Mouse (Mus musculus) ovary, postnatal 36 days (tissue): Measurements from ENCODE around the gene Nradd.

Experiments
- DNase-seq: peaks from one replicate; pipeline ENCODE4 v3.0.0; 2022; ENCODE audit warnings: low spot score, mixed read lengths

The Nradd gene

GRCm38 (mm10) chr9:110624361-110625166 lies at the start of gene Nradd:
TSS of gene Nradd (minus strand) at chr9:110624452.
- DNase-seq: peak; percentile 89

GRCm38 (mm10) chr9:110673107-110673752 lies 49.0 kb upstream of the Nradd start:
- DNase-seq: no peak

- DNase-seq: no peak
These were observed 48.3 kb upstream of the Nradd start for GRCm38 (mm10) chr9:110672462-110673106.

GRCm38 (mm10) chr9:110669785-110670184 lies 45.5 kb upstream of the Nradd start:
- no peak for DNase-seq

- DNase-seq: no peak
These were observed 44.5 kb upstream of the Nradd start for GRCm38 (mm10) chr9:110668601-110669293.

GRCm38 (mm10) chr9:110667219-110667836 lies 43.1 kb upstream of the Nradd start:
- DNase-seq: no peak

- no peak for DNase-seq
These were observed 42.1 kb upstream of the Nradd start for GRCm38 (mm10) chr9:110666374-110666773.

- no peak for DNase-seq
These were observed 41.7 kb upstream of the Nradd start for GRCm38 (mm10) chr9:110665912-110666311.

- DNase-seq: no peak
These were observed 38.6 kb upstream of the Nradd start for GRCm38 (mm10) chr9:110662844-110663243.

GRCm38 (mm10) chr9:110660856-110661612 lies 36.8 kb upstream of the Nradd start:
- DNase-seq: no peak

GRCm38 (mm10) chr9:110660208-110660607 lies 36.0 kb upstream of the Nradd start:
- no peak for DNase-seq

GRCm38 (mm10) chr9:110659521-110659920 lies 35.3 kb upstream of the Nradd start:
- no peak for DNase-seq

- no peak for DNase-seq
These were observed 33.3 kb upstream of the Nradd start for GRCm38 (mm10) chr9:110657474-110658078.

GRCm38 (mm10) chr9:110656249-110657221 lies 32.3 kb upstream of the Nradd start, which contains the start of gene Ccdc12:
TSS of gene Ccdc12 (plus strand) at chr9:110656503.
- DNase-seq: peak; percentile 94

GRCm38 (mm10) chr9:110655651-110656007 lies 31.4 kb upstream of the Nradd start:
- DNase-seq: no peak

GRCm38 (mm10) chr9:110654726-110655650 lies 30.7 kb upstream of the Nradd start:
- DNase-seq: no peak

GRCm38 (mm10) chr9:110653655-110654461 lies 29.6 kb upstream of the Nradd start, which contains the start of gene Nbeal2:
TSS of gene Nbeal2 (minus strand) at chr9:110654161.
- peak; percentile 92 for DNase-seq
